Mouse (Mus musculus): ENCODE results near the gene Ttll11.

GRCm38 (mm10) chr2:35881896-35882295 lies 97.8 kb downstream of the Ttll11 start:
- TF ChIP-seq CTCF (IDR thresholded peaks at IDR 0.05; ENCODE audit: low read depth) (no peak), EP300 (IDR thresholded peaks at IDR 0.05; ENCODE audit: low read depth) (no peak)
